Mouse (Mus musculus) small intestine, adult 2 months (tissue): ENCODE data around the gene Caskin1. TPM values are rescaled to one million over a fixed set of nuclear protein-coding genes. Genes with fewer than 3 reads are reported as not detected.

Source experiments
- H3K27ac ChIP-seq: fragments of 200-500 bp; 2 replicates; pipeline ENCODE4 v1.5.1; 2012; ENCODE audit warnings: low read depth, low read length, control low read depth, inconsistent platforms; ENCODE audit not compliant: insufficient read depth
- H3K27me3 ChIP-seq: fragments of 200-500 bp; 2 replicates; pipeline ENCODE4 v1.6.1; 2012; ENCODE audit warnings: mild to moderate bottlenecking, moderate library complexity, low read length, inconsistent platforms; ENCODE audit not compliant: control insufficient read depth, insufficient read depth
- H3K36me3 ChIP-seq: fragments of 200-500 bp; 2 replicates; pipeline ENCODE4 v1.6.1; 2012; ENCODE audit warnings: mild to moderate bottlenecking, low read length, control low read depth, inconsistent platforms; ENCODE audit not compliant: control insufficient read depth, insufficient read depth
- H3K4me1 ChIP-seq: fragments of 200-500 bp; 2 replicates; pipeline ENCODE4 v1.6.1; 2012; ENCODE audit warnings: low read length, inconsistent platforms, mixed read lengths; ENCODE audit not compliant: control insufficient read depth, insufficient read depth, insufficient read length
- H3K4me3 ChIP-seq: fragments of 200-500 bp; 2 replicates; pipeline ENCODE4 v1.5.1; 2012; ENCODE audit warnings: low read depth, mild to moderate bottlenecking, control low read depth, inconsistent platforms, low read length, moderate library complexity
- CTCF ChIP-seq: fragments of 200-500 bp; IDR thresholded peaks from 2 replicates; pipeline ENCODE4 v1.5.1; 2012; ENCODE audit warnings: low read depth, mild to moderate bottlenecking, control low read depth, inconsistent platforms, low read length, moderate library complexity, mixed read lengths; ENCODE audit not compliant: insufficient replicate concordance, insufficient read length; ENCODE audit errors: extremely low read depth
- POLR2A ChIP-seq: fragments of 200-500 bp; IDR thresholded peaks from 2 replicates; pipeline ENCODE4 v1.6.1; 2012; ENCODE audit warnings: low read depth, mild to moderate bottlenecking, control low read depth, inconsistent platforms, low read length, moderate library complexity
- WGBS: fragments of 180-500 bp; shearing (Covaris S2); methylation state at CpG from one replicate; pipeline ENCODE4 v1.1.7; 2018; 5-methylcytosine and 5-hydroxymethylcytosine counted together
- polyA plus RNA-seq: library from polyadenylated mRNA; depleted of rRNA; stranded (reverse); fragments of >200 nt; gene quantifications from 2 replicates; pipeline ENCODE4 v1.2.3, GENCODE M21; 2012; rRNA removed

Caskin1 gene
- polyA plus RNA-seq, 1 experiment, result 0.77 TPM

DNA sequence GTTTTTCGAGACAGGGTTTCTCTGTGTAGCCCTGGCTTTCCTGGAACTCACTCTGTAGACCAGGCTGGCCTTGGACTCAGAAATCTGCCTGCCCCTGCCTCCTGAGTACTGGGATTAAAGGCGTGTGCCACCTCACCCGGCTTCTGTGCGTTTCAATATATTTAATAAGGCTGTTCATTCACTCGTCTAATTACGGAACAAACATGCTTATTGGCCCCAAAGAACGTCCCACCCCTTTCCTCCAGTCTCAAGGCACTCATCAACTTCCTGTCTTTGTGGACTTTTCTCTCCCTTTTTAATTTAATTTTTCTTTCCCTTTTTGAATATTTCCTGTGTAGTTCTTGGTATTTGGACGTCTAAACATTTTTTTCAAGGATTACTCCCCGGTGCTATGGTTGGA lies 60.0 kb downstream of the Caskin1 start:
- Histone ChIP-seq H3K4me1 (peaks cover 12% of the 10 kb centered on the region), H3K27me3 (no peaks in the 10 kb centered on the region), H3K27ac (peak overlapping the region; percentile 85), H3K36me3 (no peaks in the 10 kb centered on the region), H3K4me3 (peak overlapping the region; percentile 67)
- TF ChIP-seq POLR2A, result no peak
- TF ChIP-seq CTCF, result no peak
- 9% methylated on average over 9 of the region's 9 CpGs for WGBS

DNA sequence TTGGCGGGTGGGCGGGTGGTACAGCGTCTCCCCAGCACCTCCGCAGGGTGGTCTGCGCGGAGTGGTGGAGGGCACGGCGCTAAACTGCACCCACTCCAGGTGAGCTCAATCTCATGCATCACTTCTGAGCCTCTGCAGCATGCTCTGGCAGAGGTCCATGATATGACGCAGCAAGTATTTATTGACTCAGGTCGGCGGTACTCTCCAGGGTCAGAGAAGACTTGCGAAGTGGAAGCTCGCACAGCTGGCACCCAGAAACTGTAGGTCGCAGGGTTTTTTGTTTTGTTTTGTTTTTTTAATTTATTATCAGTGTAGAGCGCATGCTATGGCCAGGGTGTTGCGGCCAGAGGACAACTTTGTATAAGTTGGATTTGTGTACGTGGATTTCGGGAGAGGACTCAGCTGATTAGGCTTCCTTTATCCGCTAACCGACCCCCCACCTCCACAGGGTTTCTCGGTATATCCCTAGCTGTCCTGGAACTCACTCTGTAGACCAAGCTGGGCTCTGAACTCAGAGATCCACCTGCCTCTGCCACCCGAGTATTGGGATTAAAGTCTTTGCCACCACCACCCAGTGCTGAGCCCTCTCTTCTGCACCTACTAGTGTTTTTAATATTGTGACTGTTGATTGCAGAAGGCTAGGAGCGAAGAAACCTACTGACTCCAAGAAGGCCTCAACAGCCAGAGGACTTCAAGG lies 60.7 kb downstream of the Caskin1 start:
- Histone ChIP-seq H3K36me3 (no peaks in the 10 kb centered on the region), H3K27ac (peak overlapping the region; percentile 85), H3K27me3 (no peaks in the 10 kb centered on the region), H3K4me1 (peaks cover 12% of the 10 kb centered on the region), H3K4me3 (peak overlapping the region; percentile 67)
- TF ChIP-seq POLR2A (no peak), CTCF (no peak)
- WGBS, result under 1% methylated on average over 23 of the region's 23 CpGs

DNA sequence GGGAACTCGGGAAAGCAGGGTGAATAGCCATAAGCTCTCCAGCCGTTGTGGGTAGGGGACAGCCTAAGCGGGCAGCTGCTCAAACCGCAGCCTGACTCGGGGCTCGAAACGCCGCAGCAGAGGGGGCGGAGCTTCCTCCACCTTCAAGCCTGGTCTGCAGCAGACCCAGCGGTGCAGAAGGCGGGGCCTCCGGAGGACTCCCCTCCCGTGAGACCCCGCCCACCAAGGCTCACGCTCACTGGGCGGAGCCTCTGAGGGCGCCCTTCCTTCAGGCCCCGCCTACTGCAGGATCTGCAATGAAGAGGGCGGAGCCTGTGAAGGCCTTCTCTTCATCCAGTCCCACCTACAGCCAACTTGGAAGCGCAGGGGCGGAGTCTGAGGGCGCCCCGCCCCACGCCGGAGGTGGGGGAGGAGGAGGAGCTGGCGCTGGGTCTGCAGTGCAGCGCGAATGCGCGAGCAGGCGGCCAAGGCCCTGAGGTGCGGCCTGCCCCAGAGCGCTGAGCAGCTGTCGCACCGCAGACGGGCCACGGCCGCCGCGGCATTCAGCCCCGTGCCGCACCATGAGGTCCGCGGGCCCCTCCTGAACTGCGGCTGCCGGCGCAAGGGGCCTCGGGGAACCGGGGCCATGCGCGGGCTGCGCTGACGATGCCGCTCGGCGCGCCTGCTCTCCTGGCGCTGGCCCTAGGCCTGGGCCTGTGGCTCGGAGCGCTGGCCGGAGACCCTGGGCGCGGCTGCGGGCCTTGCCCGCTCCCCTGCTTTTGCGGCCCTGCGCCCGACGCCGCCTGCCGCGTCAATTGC lies 61.4 kb downstream of the Caskin1 start, which contains the start of gene Pkd1:
Gene Pkd1 (plus strand): TSS at position 217 of the 798 bp plus-strand sequence.
- H3K27me3 ChIP-seq, result no peaks in the 10 kb centered on the region
- peak within 1 kb of the TSS; percentile 77 for H3K4me3 ChIP-seq
- H3K4me1 ChIP-seq, result peaks cover 12% of the 10 kb centered on the region
- WGBS, result under 1% methylated on average over 72 of the region's 72 CpGs
- no peaks in the 10 kb centered on the region for H3K36me3 ChIP-seq
- TF ChIP-seq POLR2A (peak; percentile 92), CTCF (0 out of 2 replicates have a peak, but pooled peaks have one; percentile 10)
- peak within 1 kb of the TSS; percentile 85 for H3K27ac ChIP-seq

DNA sequence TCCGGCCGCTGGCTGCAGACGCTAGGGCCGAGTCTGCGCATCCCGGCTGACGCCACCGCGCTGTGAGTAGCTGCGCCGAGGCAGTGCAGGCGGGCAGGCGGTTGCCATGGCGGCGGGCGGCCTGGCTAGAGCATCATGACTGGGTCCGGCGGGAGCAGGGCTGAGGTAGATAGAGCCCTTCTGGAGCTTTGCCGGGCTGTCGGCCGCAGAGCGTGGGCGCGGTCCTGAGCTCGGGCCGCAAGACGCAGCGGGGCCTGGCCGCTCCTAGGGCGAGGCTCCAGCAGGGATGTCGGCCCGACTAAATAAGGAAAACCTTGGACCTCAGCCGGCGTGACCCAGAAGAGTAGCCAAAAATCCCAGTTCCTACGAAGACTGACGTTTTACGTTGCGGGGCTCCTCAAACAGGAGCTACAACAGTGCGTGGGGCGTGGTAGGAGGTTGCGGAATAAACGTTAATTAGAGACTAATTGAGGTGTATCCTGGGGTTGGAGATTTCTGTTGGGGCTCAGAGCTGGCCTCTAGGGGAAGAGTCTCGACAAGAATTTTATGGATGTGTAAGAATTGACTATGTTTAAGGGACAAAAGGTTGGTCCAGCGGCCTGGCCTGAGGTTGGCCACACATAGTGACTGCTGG lies 62.1 kb downstream of the Caskin1 start:
- 2% methylated on average over 44 of the region's 44 CpGs for WGBS
- Histone ChIP-seq H3K27me3 (no peaks in the 10 kb centered on the region), H3K4me1 (peaks cover 12% of the 10 kb centered on the region), H3K4me3 (peak overlapping the region; percentile 77), H3K36me3 (no peaks in the 10 kb centered on the region), H3K27ac (peak overlapping the region; percentile 79)
- TF ChIP-seq POLR2A (no peak), CTCF (peak; percentile 9; the same call in 1 of the 2 replicates)

DNA sequence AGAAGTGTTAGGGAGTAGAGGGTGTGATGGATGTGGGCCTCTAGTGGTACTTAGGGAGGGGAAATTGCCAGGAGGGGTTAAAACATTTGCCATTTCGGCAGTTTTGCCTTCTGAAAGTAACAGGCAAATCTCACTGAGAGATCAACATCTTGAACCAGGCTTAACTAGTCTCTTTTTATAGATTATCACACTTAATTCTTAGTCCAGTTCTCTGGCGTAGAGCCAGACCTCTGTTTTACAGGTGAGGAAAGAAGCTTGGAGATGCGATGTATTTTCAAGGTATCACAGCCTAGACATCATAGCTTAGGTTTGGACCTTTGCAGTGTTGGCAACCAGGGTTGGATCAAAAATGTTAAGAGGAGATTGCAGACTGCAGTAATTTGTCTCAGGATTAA lies 62.6 kb downstream of the Caskin1 start:
- peak overlapping the region; percentile 79 for H3K27ac ChIP-seq
- no peaks in the 10 kb centered on the region for H3K36me3 ChIP-seq
- 61% methylated on average over 3 of the region's 3 CpGs for WGBS
- peaks cover 12% of the 10 kb centered on the region for H3K4me1 ChIP-seq
- peak overlapping the region; percentile 77 for H3K4me3 ChIP-seq
- TF ChIP-seq CTCF, result no peak
- no peak for TF ChIP-seq POLR2A
- no peaks in the 10 kb centered on the region for H3K27me3 ChIP-seq

DNA sequence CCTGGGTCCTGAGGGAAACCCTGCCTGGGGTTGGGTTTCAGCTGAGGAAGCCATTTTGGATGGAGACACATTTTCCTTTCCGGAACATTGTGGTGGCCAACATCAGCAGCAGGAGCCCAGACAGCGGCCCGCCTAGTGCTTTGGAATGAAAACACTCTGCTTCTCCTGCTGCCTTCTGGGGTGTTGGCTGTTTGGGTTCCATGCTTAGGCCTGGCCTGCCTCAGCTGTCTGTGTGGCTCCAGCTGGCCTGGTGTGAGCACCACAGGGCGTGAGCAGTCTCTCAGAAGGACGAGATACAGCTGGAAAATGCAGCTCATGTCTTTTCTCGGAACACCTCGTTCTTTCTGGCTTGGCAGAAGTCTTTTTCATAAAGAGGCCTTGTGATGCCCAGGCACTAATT lies 68.7 kb downstream of the Caskin1 start:
- Histone ChIP-seq H3K4me3 (no peak overlapping the region), H3K27ac (peak overlapping the region; percentile 14; the same call in 1 of the 2 replicates), H3K4me1 (peaks cover 3% of the 10 kb centered on the region; the same call in 1 of the 2 replicates), H3K36me3 (no peaks in the 10 kb centered on the region), H3K27me3 (no peaks in the 10 kb centered on the region)
- TF ChIP-seq CTCF (no peak), POLR2A (no peak)
- 78% methylated on average over 7 of the region's 7 CpGs for WGBS

Other genes starting within 250 kb of the Caskin1 start
- 4.1 and 8.4 TPM in 2 replicates for gene Ccnf, start 237.1 kb upstream of the Caskin1 start, polyA plus RNA-seq
- 0.01 TPM in 1 of 2 replicates, not detected in the other for gene Abca17, start 137.5 kb upstream of the Caskin1 start, polyA plus RNA-seq
- gene Abca3, start 136.7 kb upstream of the Caskin1 start, polyA plus RNA-seq, result 14.2 and 37.0 TPM in 2 replicates
- 44.2 and 76.7 TPM in 2 replicates for gene Rnps1, start 74.0 kb upstream of the Caskin1 start, polyA plus RNA-seq
- 52.7 and 97.7 TPM in 2 replicates for gene Eci1, start 62.0 kb upstream of the Caskin1 start, polyA plus RNA-seq
- 2.9 and 4.8 TPM in 2 replicates for gene Dnase1l2, start 45.5 kb upstream of the Caskin1 start, polyA plus RNA-seq
- 52.9 and 74.5 TPM in 2 replicates for gene E4f1, start 18.3 kb upstream of the Caskin1 start, polyA plus RNA-seq
- 130 and 178 TPM in 2 replicates for gene Pgp, start 18.2 kb upstream of the Caskin1 start, polyA plus RNA-seq
- gene Bricd5, start 14.7 kb upstream of the Caskin1 start, polyA plus RNA-seq, result 0.77 and 2.3 TPM in 2 replicates
- gene Mlst8, start 9.5 kb upstream of the Caskin1 start, polyA plus RNA-seq, result 16.9 and 33.7 TPM in 2 replicates
- gene Traf7, start 39.3 kb downstream of the Caskin1 start, polyA plus RNA-seq, result 75.8 and 113 TPM in 2 replicates
- gene Rab26, start 45.6 kb downstream of the Caskin1 start, polyA plus RNA-seq, result 1.2 and 6.1 TPM in 2 replicates
- gene Pkd1, start 61.2 kb downstream of the Caskin1 start, polyA plus RNA-seq, result 26.1 and 31.9 TPM in 2 replicates
- 52.8 and 83.5 TPM in 2 replicates for gene Tsc2, start 144.0 kb downstream of the Caskin1 start, polyA plus RNA-seq
- gene Nthl1, start 144.1 kb downstream of the Caskin1 start, polyA plus RNA-seq, result 6.0 and 7.2 TPM in 2 replicates
- gene Slc9a3r2, start 161.7 kb downstream of the Caskin1 start, polyA plus RNA-seq, result 35.6 and 44.9 TPM in 2 replicates
- 2.0 and 6.5 TPM in 2 replicates for gene Npw, start 169.9 kb downstream of the Caskin1 start, polyA plus RNA-seq
- 41.1 and 85.8 TPM in 2 replicates for gene Zfp598, start 181.1 kb downstream of the Caskin1 start, polyA plus RNA-seq
- 1.2 and 1.3 TPM in 2 replicates for gene Syngr3, start 201.4 kb downstream of the Caskin1 start, polyA plus RNA-seq
- gene Gfer, start 207.6 kb downstream of the Caskin1 start, polyA plus RNA-seq, result 22.8 and 35.9 TPM in 2 replicates
- 57.7 and 115 TPM in 2 replicates for gene Noxo1, start 207.6 kb downstream of the Caskin1 start, polyA plus RNA-seq
- 26.0 and 49.6 TPM in 2 replicates for gene Tbl3, start 219.1 kb downstream of the Caskin1 start, polyA plus RNA-seq
- gene Rnf151, start 229.5 kb downstream of the Caskin1 start, polyA plus RNA-seq, result 0.19 TPM in 1 of 2 replicates, not detected in the other
- gene Rps2, start 229.5 kb downstream of the Caskin1 start, polyA plus RNA-seq, result 1,627 and 2,207 TPM in 2 replicates
- gene Ndufb10, start 235.9 kb downstream of the Caskin1 start, polyA plus RNA-seq, result 384 and 403 TPM in 2 replicates
- 0.11 and 0.19 TPM in 2 replicates for gene Rpl3l, start 239.2 kb downstream of the Caskin1 start, polyA plus RNA-seq
- 29.5 and 54.2 TPM in 2 replicates for gene Msrb1, start 248.0 kb downstream of the Caskin1 start, polyA plus RNA-seq